Mouse (Mus musculus): ENCODE results near the gene Ccr2. TPM values are rescaled to one million over a fixed set of nuclear protein-coding genes. Genes with fewer than 3 reads are reported as not detected.
A peak's percentile ranks its signal among the peaks of the same experiment; 100 is the strongest.
"Not testable (repeated sequence)": the region's sequence is repeated elsewhere in the genome, so short reads cannot be mapped to it uniquely, and the experiment has no call there.

The Ccr2 gene
- 3.8 and 5.0 TPM in 2 replicates for polyA plus RNA-seq (2012; ENCODE audit: insufficient read depth, insufficient read length, missing spikeins)

GRCm38 (mm10) chr9:124101723-124102122 lies at the start of gene Ccr2:
Gene Ccr2, plus strand, starts transcription at chr9:124101950.
- no peaks in the 10 kb centered on the region for H3K4me1 ChIP-seq (ENCODE audit: control insufficient read depth, insufficient read depth, insufficient read length, low read length)
- no peak within 1 kb of the TSS; the same call in 1 of the 2 replicates for H3K27ac ChIP-seq (replicated peaks; ENCODE audit: low read depth, low read length)
- peak within 1 kb of the TSS; percentile 25; the same call in 1 of the 2 replicates for H3K4me3 ChIP-seq (ENCODE audit: insufficient read depth, low read depth, low read length)

GRCm38 (mm10) chr9:124053532-124053931 lies 48.2 kb upstream of the Ccr2 start:
- Histone ChIP-seq H3K4me1 (ENCODE audit: control insufficient read depth, insufficient read depth, insufficient read length, low read length) (no peaks in the 10 kb centered on the region), H3K27ac (replicated peaks; ENCODE audit: low read depth, low read length) (peak overlapping the region; percentile 66), H3K4me3 (ENCODE audit: insufficient read depth, low read depth, low read length) (no peak overlapping the region)

- Histone ChIP-seq H3K4me3 (ENCODE audit: insufficient read depth, low read depth, low read length) (no peak overlapping the region), H3K4me1 (ENCODE audit: control insufficient read depth, insufficient read depth, insufficient read length, low read length) (no peaks in the 10 kb centered on the region), H3K27ac (replicated peaks; ENCODE audit: low read depth, low read length) (0 out of 2 replicates have a peak overlapping the region, but pooled peaks have one; percentile 2)
Observed at GRCm38 (mm10) chr9:124056158-124056709, 45.5 kb upstream of the Ccr2 start.

GRCm38 (mm10) chr9:124059660-124060352 lies 41.9 kb upstream of the Ccr2 start:
- H3K27ac ChIP-seq (replicated peaks; ENCODE audit: low read depth, low read length) = no peak overlapping the region
- H3K4me3 ChIP-seq (ENCODE audit: insufficient read depth, low read depth, low read length) = no peak overlapping the region
- no peaks in the 10 kb centered on the region for H3K4me1 ChIP-seq (ENCODE audit: control insufficient read depth, insufficient read depth, insufficient read length, low read length)

- H3K4me1 ChIP-seq (ENCODE audit: control insufficient read depth, insufficient read depth, insufficient read length, low read length); H3K27ac ChIP-seq (replicated peaks; ENCODE audit: low read depth, low read length); H3K4me3 ChIP-seq (ENCODE audit: insufficient read depth, low read depth, low read length): not testable (repeated sequence)
Observed at GRCm38 (mm10) chr9:124061474-124062432, 40.0 kb upstream of the Ccr2 start.

DNA sequence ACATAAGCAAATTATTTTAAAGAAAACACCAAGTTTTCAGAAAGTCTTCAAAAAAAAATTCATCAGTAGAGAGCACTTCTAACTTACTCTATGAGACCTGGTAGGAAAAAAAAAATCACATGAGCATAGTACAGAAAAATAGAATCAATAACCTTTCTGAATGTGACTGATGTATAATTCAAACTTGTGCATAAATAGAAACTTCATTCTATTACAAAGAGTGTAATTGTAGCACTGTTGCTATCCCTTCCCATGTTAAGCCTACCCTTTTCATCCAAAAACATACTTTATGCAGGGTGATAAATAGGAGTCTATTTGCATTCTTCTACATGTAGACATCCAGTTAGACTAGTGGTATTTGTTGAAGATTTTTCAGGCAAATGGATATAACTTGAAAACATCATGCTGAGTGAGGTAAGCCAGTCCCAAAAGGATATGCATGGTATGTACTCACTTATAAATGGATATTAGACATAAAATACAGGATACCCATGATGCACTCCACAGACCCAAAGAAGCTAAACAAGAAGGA lies 35.1 kb upstream of the Ccr2 start:
- Histone ChIP-seq H3K4me1 (ENCODE audit: control insufficient read depth, insufficient read depth, insufficient read length, low read length) (peaks cover 3% of the 10 kb centered on the region; the same call in 1 of the 2 replicates), H3K4me3 (ENCODE audit: insufficient read depth, low read depth, low read length) (no peak overlapping the region), H3K27ac (replicated peaks; ENCODE audit: low read depth, low read length) (no peak overlapping the region)

DNA sequence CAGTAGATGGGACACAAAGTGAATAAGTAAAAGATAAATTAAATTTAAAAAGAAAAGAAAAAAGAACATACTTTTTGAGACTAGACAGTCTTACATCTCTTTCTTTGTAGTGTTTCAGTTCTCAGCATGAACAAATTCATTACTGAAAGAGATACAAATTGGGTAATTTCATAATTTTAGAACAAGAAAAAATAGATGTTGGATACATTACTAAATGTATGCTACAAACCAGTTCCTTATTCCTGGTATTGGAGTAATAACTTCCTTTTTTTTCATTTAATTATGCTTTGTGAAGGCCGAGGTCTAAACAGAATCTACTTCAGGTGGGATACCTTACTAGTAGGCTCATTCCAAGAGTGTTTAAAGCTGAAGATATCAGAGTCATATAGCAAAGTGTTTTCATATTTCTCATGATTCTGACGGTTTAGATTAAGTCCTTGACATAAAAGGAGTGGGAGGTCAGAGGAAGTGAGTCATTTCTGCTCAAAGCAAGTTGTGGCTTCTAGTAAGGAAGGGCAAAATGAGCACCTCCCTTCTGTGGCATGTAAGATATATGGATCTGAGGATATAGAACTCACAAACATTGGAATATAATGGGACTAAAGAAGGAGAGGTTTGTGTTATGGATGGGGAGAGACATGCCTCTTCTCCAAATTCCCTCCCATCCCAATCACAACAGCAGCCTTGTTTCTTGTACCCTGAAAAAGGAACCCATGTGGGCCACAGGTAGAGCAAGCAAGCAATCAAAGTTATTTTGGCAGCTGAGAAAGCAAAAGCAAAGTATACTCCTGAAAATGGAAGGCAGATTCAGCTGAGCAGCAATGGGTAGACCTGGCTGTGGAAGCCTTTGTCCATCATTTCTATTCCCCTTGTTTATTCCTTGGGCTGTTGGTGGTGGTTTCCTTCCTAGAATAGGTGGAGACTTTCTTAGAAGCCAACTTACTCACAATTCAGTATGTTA lies 33.4 kb upstream of the Ccr2 start:
- H3K4me1 ChIP-seq (ENCODE audit: control insufficient read depth, insufficient read depth, insufficient read length, low read length) = peaks cover 3% of the 10 kb centered on the region; the same call in 1 of the 2 replicates
- H3K4me3 ChIP-seq (ENCODE audit: insufficient read depth, low read depth, low read length) = no peak overlapping the region
- H3K27ac ChIP-seq (replicated peaks; ENCODE audit: low read depth, low read length) = peak overlapping the region; percentile 68

DNA sequence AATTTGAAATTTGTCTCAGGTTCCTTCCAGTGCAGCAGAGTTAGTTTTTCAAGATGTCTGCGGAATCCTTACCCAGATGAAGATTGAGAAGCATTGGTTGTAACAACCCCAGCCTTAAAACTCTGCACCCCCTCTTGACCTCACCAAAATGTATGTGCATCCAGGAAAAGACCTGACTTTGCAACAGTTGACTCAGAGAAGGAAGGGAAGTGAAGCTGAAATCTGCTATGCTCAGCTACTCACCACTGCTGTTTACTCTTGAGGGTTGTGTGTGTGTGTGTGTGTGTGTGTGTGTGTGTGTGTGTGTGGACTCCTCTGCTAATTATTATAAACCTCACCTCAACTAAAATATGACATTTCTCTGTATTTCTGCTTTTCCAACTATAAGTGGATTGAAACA lies 30.2 kb upstream of the Ccr2 start:
- peaks cover 3% of the 10 kb centered on the region; the same call in 1 of the 2 replicates for H3K4me1 ChIP-seq (ENCODE audit: control insufficient read depth, insufficient read depth, insufficient read length, low read length)
- no peak overlapping the region for H3K4me3 ChIP-seq (ENCODE audit: insufficient read depth, low read depth, low read length)
- H3K27ac ChIP-seq (replicated peaks; ENCODE audit: low read depth, low read length) = no peak overlapping the region

DNA sequence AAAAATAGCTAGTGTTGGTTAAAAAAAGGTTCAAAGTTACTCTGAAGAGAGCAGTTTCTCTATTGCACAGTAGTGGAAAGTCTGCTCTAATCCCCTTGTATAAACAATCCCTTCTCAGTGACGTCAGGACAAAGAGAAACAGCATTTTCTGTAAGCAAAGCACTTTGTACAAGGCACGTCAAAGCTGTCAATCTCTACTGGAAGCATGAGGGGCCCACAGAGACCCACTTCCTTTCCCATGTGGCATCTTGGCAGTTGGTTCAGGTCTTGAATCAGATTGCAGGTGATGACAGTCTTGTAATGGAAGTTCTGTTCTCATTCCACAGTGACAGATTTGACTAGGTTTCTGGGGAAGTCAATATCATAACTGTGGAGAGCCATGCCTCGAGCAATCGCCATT lies 21.9 kb upstream of the Ccr2 start:
- H3K27ac ChIP-seq (replicated peaks; ENCODE audit: low read depth, low read length) = no peak overlapping the region
- no peaks in the 10 kb centered on the region for H3K4me1 ChIP-seq (ENCODE audit: control insufficient read depth, insufficient read depth, insufficient read length, low read length)
- H3K4me3 ChIP-seq (ENCODE audit: insufficient read depth, low read depth, low read length) = no peak overlapping the region

GRCm38 (mm10) chr9:124080471-124080870 lies 21.3 kb upstream of the Ccr2 start:
- H3K4me3 ChIP-seq (ENCODE audit: insufficient read depth, low read depth, low read length); H3K4me1 ChIP-seq (ENCODE audit: control insufficient read depth, insufficient read depth, insufficient read length, low read length); H3K27ac ChIP-seq (replicated peaks; ENCODE audit: low read depth, low read length): not testable (repeated sequence)

DNA sequence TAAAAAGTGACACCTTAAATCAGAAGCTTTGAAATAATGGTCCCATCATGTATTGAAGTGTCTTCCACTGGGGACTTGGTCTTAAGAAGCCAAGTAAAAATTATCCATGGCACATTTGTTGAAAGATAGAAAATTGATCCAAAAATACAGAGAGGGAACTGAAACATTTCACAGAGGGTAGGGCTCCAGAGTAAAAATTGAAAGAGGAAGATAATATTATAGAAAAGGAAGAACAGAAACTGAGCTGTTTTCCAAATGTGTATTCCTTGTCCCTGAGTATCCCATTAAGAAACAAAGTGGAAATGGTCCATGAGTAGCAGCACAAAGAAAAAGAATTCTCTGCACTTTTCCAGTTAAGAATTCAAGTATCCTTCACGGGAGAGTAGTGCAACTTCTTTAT lies 11.3 kb upstream of the Ccr2 start:
- Histone ChIP-seq H3K4me1 (ENCODE audit: control insufficient read depth, insufficient read depth, insufficient read length, low read length) (no peaks in the 10 kb centered on the region), H3K27ac (replicated peaks; ENCODE audit: low read depth, low read length) (no peak overlapping the region), H3K4me3 (ENCODE audit: insufficient read depth, low read depth, low read length) (no peak overlapping the region)

DNA sequence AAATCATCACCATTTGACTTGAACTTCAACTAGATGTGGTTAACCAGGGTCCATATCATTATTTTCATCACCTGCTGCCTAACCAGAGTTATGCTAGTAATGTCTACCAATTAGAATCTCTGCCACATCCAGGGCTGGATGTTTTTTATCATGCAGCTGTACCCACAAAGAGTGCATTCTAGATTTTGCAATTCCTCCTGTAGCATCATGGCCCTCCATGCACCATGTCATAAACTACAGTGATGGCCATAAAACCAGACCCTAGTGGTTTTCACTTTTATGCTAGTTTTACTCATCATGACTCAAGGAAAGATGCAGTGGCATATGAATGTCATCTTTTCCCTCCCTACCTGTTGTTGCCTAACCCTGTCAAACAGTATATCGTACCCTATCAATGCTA lies 2.6 kb upstream of the Ccr2 start:
- no peak overlapping the region for H3K27ac ChIP-seq (replicated peaks; ENCODE audit: low read depth, low read length)
- H3K4me1 ChIP-seq (ENCODE audit: control insufficient read depth, insufficient read depth, insufficient read length, low read length) = no peaks in the 10 kb centered on the region
- H3K4me3 ChIP-seq (ENCODE audit: insufficient read depth, low read depth, low read length) = no peak overlapping the region

DNA sequence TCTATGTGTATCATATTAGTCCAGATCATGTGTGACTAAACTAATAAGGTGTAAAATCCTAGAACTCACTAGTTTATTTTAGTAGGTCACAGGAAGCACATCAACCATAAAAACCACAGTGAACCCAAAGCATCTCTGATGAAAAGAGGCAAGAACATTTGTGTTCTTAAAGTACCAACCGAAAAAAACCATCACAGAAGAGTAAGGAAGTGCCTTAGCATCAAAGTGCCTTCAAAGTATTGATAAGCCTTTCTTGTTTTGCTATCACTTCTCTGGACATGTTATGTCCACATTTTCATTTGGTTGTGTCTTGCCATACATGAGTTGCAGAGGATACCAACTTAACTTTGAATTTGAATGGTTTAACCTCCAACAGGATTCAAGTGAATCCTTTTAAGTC lies 1.4 kb upstream of the Ccr2 start:
- Histone ChIP-seq H3K4me1 (ENCODE audit: control insufficient read depth, insufficient read depth, insufficient read length, low read length) (no peaks in the 10 kb centered on the region), H3K27ac (replicated peaks; ENCODE audit: low read depth, low read length) (no peak overlapping the region), H3K4me3 (ENCODE audit: insufficient read depth, low read depth, low read length) (no peak overlapping the region)

GRCm38 (mm10) chr9:124103199-124103598 lies 1.4 kb downstream of the Ccr2 start:
- no peak overlapping the region for H3K4me3 ChIP-seq (ENCODE audit: insufficient read depth, low read depth, low read length)
- H3K27ac ChIP-seq (replicated peaks; ENCODE audit: low read depth, low read length) = no peak overlapping the region
- H3K4me1 ChIP-seq (ENCODE audit: control insufficient read depth, insufficient read depth, insufficient read length, low read length) = no peaks in the 10 kb centered on the region

Measured in brown adipose tissue, adult 24 weeks (tissue).